Mouse (Mus musculus) stomach, postnatal 0 days (tissue): Measurements from ENCODE around the gene Tppp3.

ENCODE experiments used
- CTCF ChIP-seq: IDR thresholded peaks from 2 replicates; pipeline ENCODE4 v1.5.1; 2016; ENCODE audit warnings: antibody characterized with exemption, low read depth, mild to moderate bottlenecking, moderate library complexity
- EP300 ChIP-seq: optimal IDR thresholded peaks from 2 replicates; pipeline ENCODE3; 2016; ENCODE audit warnings: antibody characterized with exemption

- TF ChIP-seq CTCF (no peak), EP300 (no peak)
Observed at GRCm38 (mm10) chr8:105448596-105448995, 22.7 kb downstream of the Tppp3 start.
